Mouse (Mus musculus) urinary bladder, postnatal 36 days (tissue): ENCODE data around the gene Olfr460.
"Not testable (repeated sequence)": the region's sequence is repeated elsewhere in the genome, so short reads cannot be mapped to it uniquely, and the experiment has no call there.

Source experiments
- DNase-seq, 2 experiments: peaks; one replicate each; pipeline ENCODE4 v3.0.0; 2022; ENCODE audit warnings: low spot score in 2 of 2, mixed read lengths in 1 of 2

Gene Olfr460

DNA sequence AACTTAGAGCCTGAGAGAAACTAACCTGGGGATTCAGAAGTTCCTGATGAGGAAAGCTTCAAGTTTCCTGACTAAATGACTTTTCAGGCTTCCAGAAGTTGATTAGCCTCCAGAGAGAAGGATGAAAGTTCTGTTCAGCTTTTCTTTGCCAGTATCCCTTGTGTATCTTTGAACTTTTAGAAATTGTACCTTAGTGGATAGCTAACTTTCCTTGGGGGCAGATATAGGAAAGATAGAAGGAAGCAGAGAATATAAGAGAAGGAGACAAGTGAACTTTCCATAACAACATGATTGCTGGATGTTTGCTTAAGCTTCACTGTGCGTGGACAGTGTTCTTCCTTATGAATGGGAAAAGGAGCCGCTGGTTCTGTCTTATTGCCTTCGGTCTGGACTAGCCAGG is at the start of gene Olfr460:
TSS of gene Olfr460 (plus strand) at position 301 of the 400 bp plus-strand sequence.
- no peak for DNase-seq

DNA sequence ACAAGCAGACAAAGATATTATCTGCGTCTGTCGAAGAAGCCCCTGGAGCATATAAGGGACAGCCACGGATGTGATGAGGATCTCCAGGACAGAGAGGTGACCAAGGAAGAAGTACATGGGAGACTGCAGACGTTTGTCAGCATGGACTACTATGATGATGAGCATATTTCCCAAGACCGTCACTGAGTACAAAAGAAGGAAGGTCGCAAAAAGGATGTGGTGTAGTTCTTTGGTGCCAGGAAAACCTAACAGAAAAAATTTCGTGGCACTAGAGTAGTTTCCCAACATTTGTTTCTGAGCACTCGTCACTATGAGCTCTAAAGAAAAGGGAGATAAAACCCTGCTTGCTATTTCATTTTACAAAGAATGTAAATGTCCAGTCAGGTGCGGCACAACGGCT is 24.6 kb upstream of the Olfr460 start:
- DNase-seq: no peak

DNA sequence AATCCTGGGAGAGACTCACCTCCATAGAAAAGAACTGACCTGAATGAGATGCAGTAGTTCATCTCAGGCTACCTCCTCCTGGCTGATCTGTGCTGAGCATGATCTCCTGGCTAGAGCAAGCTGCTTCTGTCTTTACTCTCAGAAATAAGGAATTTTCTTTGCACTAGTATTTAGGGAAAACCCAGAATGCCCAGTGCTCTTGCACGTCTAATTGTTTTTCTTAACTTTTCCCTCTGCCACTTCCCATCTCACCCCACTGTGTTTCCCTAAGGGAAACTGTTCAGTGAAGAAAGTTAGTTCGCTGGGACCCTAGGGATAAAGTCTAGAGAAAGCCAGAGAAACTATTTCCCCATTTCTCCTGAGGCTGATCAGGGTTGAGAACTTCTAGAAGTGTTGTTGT is 14.3 kb upstream of the Olfr460 start, which contains the start of gene Olfr461:
TSS of gene Olfr461 (minus strand) at position 101 of the 400 bp plus-strand sequence.
- no peak for DNase-seq

DNA sequence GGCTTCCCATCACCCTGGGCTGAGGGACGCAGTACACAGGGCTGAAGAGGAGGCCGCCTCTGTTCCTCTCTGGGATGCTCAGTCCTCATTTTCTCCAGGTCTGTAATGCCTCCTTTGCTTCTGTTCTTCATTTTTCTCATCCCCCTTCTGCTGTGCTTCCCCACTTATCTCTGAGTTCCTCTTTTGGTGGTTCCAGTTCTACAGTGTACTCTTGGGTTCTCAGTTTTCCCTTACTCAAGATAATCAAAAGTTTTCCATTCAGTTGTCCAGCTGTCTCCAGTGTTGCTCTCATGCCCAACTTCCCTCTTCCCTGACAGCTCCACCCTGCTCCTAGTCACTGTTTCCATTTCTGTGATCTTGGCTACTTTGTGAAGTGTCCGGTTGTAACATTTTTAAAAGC is 4.3 kb downstream of the Olfr460 start:
- no peak for DNase-seq

DNA sequence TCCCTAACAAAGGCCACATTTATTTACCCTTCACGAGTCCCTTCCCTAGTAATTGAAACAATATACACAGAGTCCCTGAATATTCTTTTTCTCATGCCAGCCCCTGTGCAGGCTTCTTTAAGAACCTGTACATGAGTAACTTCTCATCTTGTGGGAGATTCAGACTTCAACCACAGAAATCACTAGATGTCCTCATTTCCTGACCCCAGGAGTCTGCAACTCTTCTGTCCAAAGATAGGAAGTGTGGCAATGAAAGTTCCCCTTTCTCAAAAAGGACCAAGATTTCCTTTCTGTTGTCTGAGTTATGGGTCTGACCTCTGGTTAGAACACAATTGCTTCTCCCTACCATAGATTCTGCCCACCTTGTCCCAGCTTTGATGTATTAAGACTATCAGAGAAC is 7.0 kb downstream of the Olfr460 start:
- DNase-seq: no peak

DNA sequence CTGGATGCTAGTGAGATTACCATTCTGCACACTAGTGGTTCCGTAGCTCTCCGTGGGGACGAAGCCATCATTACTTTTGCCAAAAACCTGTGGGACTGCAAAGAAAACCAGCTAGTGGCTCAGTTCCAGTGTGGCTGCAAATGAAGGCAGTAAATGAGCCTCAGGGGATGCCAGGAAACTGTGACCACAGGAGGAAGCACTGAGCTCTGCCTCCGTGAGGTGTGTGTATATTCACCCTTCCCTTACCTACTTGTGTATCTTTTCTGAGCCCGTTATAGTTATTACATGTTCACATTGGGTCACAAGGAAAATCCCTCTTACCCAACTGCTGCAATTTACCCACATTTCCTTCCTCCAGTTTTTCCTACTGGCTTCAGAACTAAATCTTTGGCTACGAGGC is 15.0 kb downstream of the Olfr460 start:
- no peak for DNase-seq

DNA sequence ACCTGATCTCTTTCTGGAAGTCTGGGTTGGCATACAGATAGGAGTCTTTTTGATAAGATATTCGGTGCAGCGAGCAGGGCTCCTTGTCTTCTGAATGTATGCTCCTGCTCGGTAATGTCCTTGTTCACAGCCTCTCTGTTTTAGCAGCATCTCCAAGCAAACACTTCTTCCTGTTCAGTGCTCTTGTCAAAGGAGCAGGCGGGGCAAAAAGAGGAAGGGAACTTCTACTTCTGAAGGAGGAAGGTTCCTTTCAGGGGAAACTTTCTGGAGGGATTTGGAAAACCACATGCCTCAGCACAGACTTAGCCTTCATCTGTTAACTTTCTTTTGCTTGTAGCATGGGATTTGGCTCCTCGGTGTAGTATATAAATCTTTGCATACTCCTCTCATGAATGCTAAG is 16.4 kb downstream of the Olfr460 start, which contains the start of gene Clec5a:
TSS of gene Clec5a (minus strand) at position 177 of the 400 bp plus-strand sequence.
- no peak for DNase-seq

DNA sequence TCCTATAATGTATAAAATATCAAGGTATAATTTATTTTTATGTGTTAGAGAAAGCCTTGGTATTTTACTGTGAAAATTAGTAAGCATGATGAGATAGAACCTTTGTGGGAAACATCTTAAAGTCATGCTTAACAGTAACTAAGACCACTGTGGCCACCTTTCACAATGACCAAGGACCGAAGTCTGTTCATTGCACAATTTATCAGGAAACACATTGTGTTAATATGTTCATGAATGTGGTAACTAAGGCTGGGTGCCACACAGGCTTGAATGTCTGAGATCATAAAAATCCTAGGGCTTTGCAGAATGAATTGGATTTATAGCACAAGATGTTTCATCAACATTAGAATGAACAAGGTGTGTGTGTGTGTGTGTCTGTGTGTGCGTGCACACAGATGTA is 19.1 kb downstream of the Olfr460 start:
- DNase-seq: no peak

DNA sequence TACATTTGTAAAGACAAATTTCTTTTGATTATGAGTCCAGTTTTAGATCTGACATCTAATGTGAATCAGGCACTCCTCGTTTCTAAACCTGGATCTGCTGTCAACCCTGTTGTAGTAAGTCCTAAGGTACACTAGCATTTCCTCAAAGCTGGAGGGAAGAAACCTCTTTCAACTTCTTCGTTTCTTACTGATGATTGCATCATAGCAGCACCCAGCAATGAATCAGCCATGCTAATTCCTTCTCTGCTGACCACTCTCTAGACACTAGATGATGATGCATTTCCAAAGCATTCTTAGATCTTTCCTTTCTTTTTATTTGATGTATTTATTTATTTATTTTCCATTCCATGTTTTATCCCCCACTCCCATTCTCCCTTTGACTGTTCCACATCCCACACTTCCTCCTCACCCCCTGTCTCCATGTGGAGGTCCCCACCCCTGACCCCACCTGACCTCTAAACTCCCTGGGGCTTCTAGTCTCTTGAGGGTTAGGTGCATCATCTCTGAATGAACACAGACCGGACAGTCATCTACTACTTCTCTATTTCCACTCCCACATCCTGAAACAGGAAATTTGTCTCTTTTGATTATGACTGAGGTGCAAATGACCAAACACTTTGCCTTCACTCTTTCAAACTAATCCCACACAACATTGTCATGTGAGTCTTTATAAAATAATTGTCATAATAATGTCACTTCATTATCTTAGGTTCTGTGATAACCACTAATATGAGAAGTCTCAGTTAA is 25.7 kb downstream of the Olfr460 start:
- DNase-seq: no peak

DNA sequence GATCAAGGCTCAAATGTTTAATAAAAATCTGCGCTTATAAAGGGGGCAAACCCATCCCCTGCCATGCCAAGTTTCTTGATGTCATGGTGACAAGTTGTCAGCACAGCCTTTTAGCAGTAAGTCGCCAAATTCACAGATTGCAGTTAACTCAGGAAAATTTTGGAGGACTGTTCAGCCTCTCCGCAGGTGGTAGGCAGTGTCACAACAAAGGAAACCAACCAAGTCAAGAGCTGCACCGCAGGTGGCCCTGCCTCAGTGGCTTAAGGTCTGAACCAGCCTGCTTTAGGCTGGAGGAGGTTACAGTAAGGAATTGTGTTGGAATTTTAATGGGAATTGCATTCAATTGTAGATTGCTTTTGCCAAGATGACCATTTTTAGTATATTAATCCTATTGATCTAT is 29.3 kb downstream of the Olfr460 start:
- not testable (repeated sequence) for DNase-seq

DNA sequence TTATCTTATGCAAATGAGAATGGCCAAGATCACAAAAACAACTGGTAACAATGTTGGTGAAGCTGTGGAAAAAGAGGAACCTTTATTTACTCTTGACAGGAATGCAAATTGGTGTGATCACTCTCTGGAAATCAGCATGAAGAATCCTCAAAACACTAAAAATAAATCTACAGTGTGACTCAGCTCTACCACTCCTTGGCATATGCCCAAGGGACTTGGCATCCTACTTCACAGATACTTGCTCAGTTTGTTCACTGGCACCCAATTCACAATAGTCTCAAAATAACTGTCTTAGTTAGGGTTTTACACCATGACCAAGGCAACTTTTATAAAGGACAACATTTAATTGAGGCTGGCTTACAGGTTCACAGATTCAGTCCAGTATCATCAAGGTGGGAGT is 38.1 kb downstream of the Olfr460 start:
- no peak for DNase-seq

DNA sequence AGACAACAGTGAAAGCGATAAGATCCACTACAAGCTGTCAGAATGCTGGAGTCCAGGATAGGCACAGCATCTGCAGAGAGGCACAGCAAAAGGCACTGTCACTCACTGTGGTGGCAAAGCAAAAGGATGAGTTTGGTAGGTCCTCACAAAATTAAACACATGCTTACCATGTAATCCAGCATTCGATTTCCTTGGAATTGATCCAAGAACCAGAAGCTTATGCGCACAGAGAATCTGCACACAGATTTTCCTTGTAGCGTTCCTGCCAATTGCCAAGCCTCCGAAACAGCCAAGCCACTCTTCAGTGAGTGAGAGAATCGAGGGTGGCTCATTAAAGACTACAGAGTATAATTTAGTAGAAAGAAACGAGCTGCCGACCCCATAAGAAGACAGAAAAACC is 41.0 kb downstream of the Olfr460 start:
- no peak for DNase-seq

DNA sequence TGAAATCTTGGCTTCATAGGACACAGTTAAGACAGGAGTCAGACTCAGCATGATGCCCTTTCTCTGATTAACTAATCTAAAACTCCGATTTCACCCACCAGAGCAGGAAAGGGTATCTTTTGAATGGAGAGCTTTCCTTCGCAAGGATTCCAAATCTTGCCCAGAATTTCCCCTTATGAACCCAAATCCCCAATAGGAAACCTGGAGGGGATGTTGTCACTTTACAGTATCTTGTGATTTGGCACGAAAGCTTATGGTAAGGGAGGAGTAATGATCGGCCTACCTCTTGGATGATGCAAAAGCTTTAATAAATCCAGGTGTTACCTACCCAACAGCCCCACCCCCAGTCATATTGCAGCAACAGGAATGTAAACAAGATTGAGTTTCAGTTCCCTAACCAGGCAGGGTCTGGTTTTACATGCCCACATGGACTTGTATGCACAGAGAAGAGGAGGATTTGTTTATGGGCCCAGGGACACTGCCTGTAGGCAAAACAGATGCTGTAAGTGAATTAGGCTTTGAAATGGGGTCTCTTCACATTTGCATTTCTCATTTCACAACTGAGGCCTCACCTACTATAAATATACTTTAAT is 44.1 kb downstream of the Olfr460 start, which contains the start of gene Tas2r138:
TSS of gene Tas2r138 (minus strand) at position 51 of the 593 bp plus-strand sequence.
- no peak for DNase-seq

DNA sequence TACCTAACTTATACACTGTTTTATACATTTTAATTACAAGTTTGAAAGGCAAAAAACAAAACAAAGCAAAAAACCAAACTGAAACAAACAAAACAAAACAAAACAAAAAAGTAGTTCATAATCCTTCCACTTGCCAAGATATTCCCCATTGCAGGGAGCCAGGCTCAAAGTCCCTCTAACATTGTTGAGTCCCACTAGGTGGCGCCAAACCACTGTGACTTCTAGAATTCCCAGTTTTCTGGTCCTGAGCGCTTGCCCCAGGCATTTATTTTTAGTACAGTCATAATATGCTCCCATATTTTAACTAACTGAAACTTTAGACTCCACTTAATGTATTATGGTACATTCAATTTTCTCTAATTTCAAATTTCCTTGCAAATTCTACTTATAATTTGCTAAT is 48.7 kb downstream of the Olfr460 start:
- peak; percentile 17 to 20 for DNase-seq
